Mouse (Mus musculus) T-helper 17 cell (primary cell): ENCODE data around the gene Tsc1.

ENCODE experiments used
- in situ Hi-C, 2 experiments: fragments of 300-600 bp; cut with MboI, MseI; formaldehyde crosslinking; loops; 1 replicate in 1 of 2; 2 replicates in 1 of 2; pipeline ENCODE4 v1.15.1; 2025; ENCODE audit warnings: high pct_unique_total_duplicates in 2 of 2

Tsc1 gene

GRCm38 (mm10) chr2:28641435-28641941 is 460 bp downstream of the Tsc1 start:
- in situ Hi-C loops = loop anchor here in 1 of 2 experiments (5.0 kb wide), 1 partner anchor 51 kb away; no protein-coding TSS in a partner anchor

DNA sequence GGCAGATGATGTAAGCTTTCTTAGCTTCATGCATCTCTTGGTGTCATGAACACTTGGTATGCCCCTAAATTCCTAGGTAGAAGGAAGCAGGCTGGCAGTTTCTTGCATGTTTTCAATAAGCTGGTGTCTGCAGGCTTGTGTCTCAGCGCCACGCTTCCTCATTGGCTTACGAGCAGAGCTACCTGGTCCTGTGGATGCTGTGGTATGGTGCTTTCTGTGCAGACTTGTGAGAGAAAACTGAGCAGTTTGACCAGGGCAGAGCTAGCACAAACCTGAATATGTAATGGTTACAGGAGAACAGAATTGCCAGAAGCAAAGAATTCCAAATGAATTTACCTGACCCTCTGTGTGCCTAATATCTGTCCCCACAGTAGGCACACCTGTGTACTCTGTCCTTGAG is 2.1 kb downstream of the Tsc1 start:
- in situ Hi-C loops = loop anchor here in 1 of 2 experiments (5.0 kb wide), 1 partner anchor 49 kb away; no protein-coding TSS in a partner anchor

DNA sequence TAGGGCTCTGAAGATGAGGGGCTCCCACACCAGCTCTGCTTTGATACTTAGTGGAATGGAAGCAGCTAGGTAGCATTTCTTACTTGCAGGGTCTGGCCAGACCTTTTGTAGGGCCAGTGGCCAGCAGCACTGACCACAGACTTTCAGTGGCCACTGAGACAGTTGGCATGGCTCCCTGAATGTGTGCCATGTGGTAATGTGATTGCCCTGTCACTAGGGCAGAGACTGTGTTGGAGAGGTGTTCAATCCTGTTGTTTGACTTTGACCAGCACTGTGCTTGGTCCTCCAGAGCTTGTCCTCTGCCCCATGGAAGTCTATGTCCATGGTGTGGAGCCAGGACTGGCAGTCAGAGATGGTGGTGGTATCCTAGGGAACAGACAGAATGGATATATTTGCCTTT is 9.5 kb downstream of the Tsc1 start:
- in situ Hi-C loops = no loop called here

DNA sequence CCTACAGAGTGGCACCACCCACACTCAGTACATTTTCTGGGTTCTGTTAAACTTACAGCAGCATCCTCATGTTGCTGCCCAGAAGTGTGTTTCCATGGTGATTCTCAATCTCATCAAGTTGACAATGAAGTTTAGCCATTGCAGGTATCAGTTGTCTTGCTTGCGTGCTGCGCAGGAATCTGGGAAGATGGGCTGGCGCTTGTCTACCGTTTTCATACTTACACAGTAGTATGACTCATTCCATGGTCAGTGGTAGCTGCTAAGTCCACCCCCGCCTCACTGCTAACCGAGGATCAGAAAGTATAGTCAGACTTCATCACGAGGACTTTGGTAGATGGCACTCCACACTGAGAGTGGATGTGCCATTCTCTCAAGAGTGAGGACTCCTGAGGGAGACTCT is 12.3 kb downstream of the Tsc1 start:
- in situ Hi-C loops = no loop called here

- in situ Hi-C loops = no loop called here
Measured at GRCm38 (mm10) chr2:28654295-28654694, 13.3 kb downstream of the Tsc1 start.

GRCm38 (mm10) chr2:28656216-28656615 is 15.2 kb downstream of the Tsc1 start:
- in situ Hi-C loops = no loop called here

- in situ Hi-C loops = no loop called here
Measured at GRCm38 (mm10) chr2:28662891-28663290, 21.9 kb downstream of the Tsc1 start.

GRCm38 (mm10) chr2:28665818-28666217 is 24.8 kb downstream of the Tsc1 start:
- in situ Hi-C loops = no loop called here

- in situ Hi-C loops = loop anchor here (5.0 kb wide), 2 partner anchors 44 to 69 kb away; no protein-coding TSS in a partner anchor
Measured at GRCm38 (mm10) chr2:28671438-28671837, 30.4 kb downstream of the Tsc1 start.

DNA sequence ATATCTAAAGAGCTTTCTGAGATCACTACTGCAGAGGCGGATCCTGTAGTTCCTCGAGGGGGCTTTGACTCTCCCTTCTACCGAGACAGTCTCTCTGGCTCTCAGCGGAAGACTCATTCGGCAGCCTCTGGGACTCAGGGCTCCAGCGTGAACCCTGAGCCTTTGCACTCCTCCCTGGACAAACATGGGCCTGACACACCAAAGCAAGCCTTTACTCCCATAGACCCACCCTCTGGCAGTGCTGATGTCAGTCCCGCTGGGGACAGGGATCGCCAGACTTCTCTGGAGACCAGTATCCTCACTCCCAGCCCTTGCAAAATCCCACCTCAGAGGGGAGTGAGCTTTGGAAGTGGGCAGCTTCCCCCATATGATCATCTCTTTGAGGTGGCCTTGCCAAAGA is 35.0 kb downstream of the Tsc1 start:
- in situ Hi-C loops = no loop called here

DNA sequence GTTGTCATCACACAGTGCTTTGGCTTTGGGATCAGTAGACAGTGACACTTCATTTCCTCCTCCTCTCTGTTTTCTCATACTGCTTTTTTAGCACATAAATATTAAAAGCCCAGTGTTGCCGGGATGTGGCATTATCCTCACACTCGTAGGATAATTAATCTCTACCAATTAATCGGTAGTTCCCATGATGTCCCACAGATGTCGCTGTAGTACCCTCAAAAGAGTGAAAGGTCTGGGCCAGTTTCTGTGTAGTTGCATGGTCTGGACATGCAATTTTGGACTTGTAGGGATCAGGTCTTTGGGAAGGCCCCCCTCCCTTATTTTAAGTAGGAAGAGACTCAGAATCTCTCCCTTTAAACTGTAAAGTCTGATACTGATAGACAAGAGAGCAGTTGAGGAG is 39.7 kb downstream of the Tsc1 start:
- in situ Hi-C loops = no loop called here

DNA sequence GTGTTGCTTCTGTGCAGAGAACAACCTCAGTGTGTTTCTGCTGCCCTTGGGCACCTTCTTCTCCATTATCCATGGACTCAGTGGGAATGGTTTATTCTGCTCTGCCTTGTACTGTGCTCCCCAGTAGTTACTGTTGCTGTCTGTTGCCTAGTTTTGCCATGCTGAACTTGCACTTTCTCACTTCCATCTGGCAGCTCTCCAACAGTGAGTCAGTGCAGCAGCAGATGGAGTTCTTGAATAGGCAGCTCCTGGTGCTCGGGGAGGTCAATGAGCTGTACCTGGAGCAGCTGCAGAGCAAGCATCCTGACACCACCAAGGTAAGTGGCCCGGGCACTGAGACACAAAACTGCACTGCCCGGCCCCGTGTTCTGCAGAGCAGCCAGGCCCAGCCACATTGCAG is 40.7 kb downstream of the Tsc1 start:
- in situ Hi-C loops = no loop called here

DNA sequence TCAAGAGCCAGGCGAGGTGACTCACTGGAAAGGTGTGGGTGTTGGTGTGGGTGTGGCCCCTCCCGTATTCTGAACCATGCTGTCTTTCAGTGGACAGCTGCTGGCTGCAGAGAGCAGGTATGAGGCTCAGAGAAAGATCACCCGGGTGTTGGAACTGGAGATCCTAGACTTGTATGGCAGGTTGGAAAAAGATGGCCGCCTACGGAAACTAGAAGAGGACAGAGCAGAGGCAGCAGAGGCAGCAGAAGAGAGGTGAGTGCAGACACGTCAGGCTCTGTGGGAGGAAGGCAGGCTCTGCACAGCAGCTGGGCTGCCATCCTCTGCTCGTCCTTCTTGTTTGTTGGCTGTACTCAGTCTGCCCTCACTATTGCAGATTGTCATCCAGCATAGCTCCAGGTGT is 44.9 kb downstream of the Tsc1 start:
- in situ Hi-C loops = no loop called here

DNA sequence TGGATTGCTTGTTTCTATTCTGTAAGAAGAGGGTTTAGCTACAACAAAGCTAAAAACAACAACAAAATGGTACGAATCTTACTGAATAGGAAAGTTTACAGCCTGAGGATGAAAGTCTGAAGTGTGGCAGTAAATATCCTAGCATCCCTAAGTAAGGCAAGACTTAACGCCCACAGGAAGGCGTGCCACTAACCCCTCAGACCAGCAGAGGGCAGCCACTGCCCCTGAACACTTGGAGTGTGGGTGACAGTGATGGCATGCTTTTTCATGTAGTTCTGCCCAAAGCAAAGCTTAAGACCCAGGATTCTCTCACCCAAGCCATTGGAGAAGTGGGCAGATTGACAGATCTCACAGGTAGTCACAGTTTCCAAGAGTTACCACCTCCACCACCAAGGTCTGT is 47.4 kb downstream of the Tsc1 start:
- in situ Hi-C loops = no loop called here

DNA sequence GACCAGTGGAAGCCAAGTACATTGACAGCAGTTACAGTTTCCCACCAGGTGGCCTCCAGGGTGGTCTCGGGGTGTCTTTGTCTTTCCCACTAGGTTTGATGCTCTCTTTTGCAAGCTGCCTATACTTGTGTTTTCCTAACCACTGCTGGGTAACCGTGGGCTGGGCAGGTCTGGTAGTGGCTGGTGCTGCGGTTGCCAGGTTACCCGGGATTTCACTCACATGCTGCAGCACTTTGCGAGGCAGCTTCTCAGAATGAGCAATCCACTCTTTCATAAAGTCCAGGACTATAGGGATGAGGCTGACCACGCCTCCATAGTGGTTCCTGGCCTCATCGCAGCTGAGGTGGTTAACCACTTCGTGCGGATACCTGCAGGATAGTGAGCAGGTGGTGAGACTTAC is 51.7 kb downstream of the Tsc1 start:
- in situ Hi-C loops = loop anchor here in 1 of 2 experiments (5.0 kb wide), 1 partner anchor 50 kb away; the partner anchor contains the start of gene Tsc1

GRCm38 (mm10) chr2:28698566-28698965 is 57.5 kb downstream of the Tsc1 start:
- in situ Hi-C loops = no loop called here

DNA sequence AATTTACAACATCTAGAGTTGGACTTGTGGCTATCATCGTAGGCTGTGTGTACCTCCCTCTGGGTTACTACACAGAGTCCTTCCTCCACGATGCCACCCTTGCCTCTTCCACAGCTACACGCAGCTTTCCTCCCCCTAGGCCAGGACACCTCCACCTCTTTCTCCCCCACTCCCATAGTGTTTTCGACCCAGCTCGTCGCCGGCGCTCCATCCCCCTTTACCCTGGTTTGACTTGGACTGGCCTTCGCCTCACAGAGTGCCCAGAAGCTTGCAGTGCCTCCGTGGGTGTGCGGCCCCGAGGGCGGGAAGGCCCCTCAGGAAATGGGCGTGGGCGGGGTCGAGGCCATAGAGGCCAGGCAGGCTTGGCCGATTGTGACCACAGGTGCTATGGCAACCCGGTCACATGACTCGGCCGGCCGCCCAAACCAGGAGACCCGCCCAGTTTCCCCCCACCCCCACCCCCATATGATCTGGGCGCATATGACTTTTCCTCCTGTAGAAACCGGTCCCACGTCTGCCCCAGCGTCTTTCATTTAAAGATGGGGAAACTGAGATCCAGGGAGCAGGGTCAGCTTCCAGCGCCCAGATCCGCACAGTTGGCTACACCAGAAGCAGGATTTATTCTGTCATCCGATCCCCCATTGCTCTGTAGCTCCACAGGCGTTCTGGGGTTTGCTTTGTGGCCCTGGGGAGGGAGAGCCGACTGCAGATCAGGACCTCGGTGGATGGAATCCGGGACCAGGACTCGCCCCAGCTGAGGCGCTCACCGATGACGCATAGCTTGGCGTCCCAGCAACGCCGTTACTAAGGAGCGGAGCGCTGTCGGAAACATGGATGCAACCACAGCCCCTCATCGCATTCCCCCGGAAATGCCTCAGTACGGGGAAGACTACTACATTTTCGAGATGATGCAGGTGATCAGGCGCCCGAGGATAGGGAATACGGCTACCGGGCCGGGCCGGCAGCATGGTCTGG is 58.6 kb downstream of the Tsc1 start, which contains the start of the genes Spaca9 and Ak8:
Gene Spaca9 (minus strand): TSS at position 367 of the 975 bp plus-strand sequence.
Gene Ak8 (plus strand): TSS at position 804 of the 975 bp plus-strand sequence.
- in situ Hi-C loops = no loop called here

GRCm38 (mm10) chr2:28701646-28702262 is 60.7 kb downstream of the Tsc1 start:
- in situ Hi-C loops = no loop called here

- in situ Hi-C loops = no loop called here
Measured at GRCm38 (mm10) chr2:28706106-28706636, 65.1 kb downstream of the Tsc1 start.

GRCm38 (mm10) chr2:28706787-28707186 is 65.8 kb downstream of the Tsc1 start:
- in situ Hi-C loops = no loop called here

DNA sequence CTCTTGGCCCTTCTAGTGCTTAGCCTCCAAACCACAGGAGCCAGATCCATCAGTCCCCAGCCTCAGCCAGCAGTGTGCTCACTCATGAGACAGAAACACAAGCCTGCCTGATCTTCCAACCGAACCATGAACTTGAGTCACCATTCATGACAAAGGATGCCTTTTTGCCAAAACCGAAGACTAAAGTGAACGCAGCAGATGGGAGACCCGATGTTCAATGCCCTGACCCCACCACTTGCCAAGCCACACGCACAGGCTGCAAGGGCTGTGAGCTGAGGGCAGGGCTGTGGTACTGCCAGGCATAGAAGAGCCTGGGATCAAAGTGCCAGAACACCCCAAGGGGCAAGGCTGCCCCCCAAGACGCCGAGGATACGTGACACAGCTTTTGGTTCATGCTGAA is 72.0 kb downstream of the Tsc1 start:
- in situ Hi-C loops = no loop called here

DNA sequence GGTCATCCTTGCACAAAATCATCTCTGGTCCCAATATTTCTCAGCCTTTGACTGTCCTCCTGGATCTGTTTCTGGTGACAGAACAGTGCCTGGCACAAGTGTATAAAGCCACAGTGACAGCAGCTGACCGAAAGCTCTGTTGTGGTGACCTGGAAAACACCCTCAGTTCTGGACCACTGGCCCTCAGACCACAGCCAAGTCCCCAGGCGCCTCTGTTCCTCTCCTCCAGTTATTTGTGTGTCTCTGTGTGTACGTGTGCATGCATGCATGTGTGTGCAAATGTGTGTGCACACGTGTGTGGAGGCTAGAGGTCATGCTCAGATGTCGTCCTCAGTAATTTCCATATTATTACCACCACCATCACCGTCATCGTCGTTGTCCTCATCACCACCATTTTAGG is 81.4 kb downstream of the Tsc1 start:
- in situ Hi-C loops = no loop called here
